Mouse (Mus musculus) forebrain, embryonic 15.5 days (tissue): ENCODE measurements at regions not wholly inside any gene's neighbourhood (a gene's known extent, or its start where the extent isn't known, plus 50 kb on each side); places are given as distances from the start of the nearest gene placed in this dataset.
A peak's percentile ranks its signal among the peaks of the same experiment; 100 is the strongest.

Source experiments
- ATAC-seq: fragments of 200-750 bp; cut with Nextera tagmentation; replicated peaks from 2 replicates; pipeline ENCODE4 v1.8.0; 2017; ENCODE audit warnings: mild to moderate bottlenecking, moderate TSS enrichment, moderate library complexity
- H3K27ac ChIP-seq: fragments of 300-500 bp; sonication (generic); replicated peaks from 2 replicates; pipeline ENCODE4 v1.5.1; 2015; ENCODE audit warnings: mild to moderate bottlenecking, inconsistent platforms
- H3K27me3 ChIP-seq: fragments of 300-500 bp; sonication (generic); 2 replicates; pipeline ENCODE4 v1.6.1; 2015; ENCODE audit warnings: inconsistent platforms
- H3K36me3 ChIP-seq: fragments of 300-500 bp; sonication (generic); 2 replicates; pipeline ENCODE4 v1.6.1; 2015; ENCODE audit warnings: mild to moderate bottlenecking, inconsistent platforms
- H3K4me1 ChIP-seq: fragments of 300-500 bp; sonication (generic); 2 replicates; pipeline ENCODE4 v1.6.1; 2015; ENCODE audit warnings: inconsistent platforms
- H3K4me2 ChIP-seq: fragments of 300-500 bp; sonication (generic); replicated peaks from 2 replicates; pipeline ENCODE4 v1.6.1; 2015; ENCODE audit warnings: mild to moderate bottlenecking, inconsistent platforms
- H3K4me3 ChIP-seq: fragments of 300-500 bp; sonication (generic); 2 replicates; pipeline ENCODE4 v1.5.1; 2015; ENCODE audit warnings: mild to moderate bottlenecking, inconsistent platforms
- H3K9ac ChIP-seq: fragments of 300-500 bp; sonication (generic); replicated peaks from 2 replicates; pipeline ENCODE4 v1.6.1; 2015; ENCODE audit warnings: mild to moderate bottlenecking, inconsistent platforms
- H3K9me3 ChIP-seq: fragments of 300-500 bp; sonication (generic); 2 replicates; pipeline ENCODE4 v1.6.1; 2016; ENCODE audit warnings: inconsistent platforms
- WGBS: fragments of 180-500 bp; shearing (Covaris S2); methylation state at CpG from one replicate; pipeline ENCODE4 v1.1.7; 2015; ENCODE audit warnings: mixed read lengths; 5-methylcytosine and 5-hydroxymethylcytosine counted together

GRCm38 (mm10) chr6:91592651-91593050 lies 76.9 kb downstream of the Lsm3 start:
- Histone ChIP-seq H3K36me3 (no peaks in the 10 kb centered on the region), H3K27ac (no peak overlapping the region), H3K4me1 (peaks cover 11% of the 10 kb centered on the region; the same call in 1 of the 2 replicates), H3K4me2 (no peak overlapping the region), H3K9ac (no peak overlapping the region), H3K9me3 (no peaks in the 10 kb centered on the region), H3K27me3 (no peaks in the 10 kb centered on the region), H3K4me3 (no peak overlapping the region)
- no peak for ATAC-seq
- WGBS, result 58% methylated on average over 2 of the region's 2 CpGs

GRCm38 (mm10) chr6:91598942-91599341 lies 83.2 kb downstream of the Lsm3 start:
- no peaks in the 10 kb centered on the region for H3K36me3 ChIP-seq
- no peak overlapping the region for H3K9ac ChIP-seq
- H3K4me3 ChIP-seq, result no peak overlapping the region
- H3K4me1 ChIP-seq, result no peaks in the 10 kb centered on the region
- H3K4me2 ChIP-seq, result no peak overlapping the region
- no peak for ATAC-seq
- 56% methylated on average over 10 of the region's 10 CpGs for WGBS
- no peaks in the 10 kb centered on the region for H3K27me3 ChIP-seq
- H3K9me3 ChIP-seq, result no peaks in the 10 kb centered on the region
- no peak overlapping the region for H3K27ac ChIP-seq

- no peak overlapping the region for H3K27ac ChIP-seq
- H3K9me3 ChIP-seq, result no peaks in the 10 kb centered on the region
- no peak overlapping the region for H3K4me3 ChIP-seq
- no peaks in the 10 kb centered on the region for H3K27me3 ChIP-seq
- no peaks in the 10 kb centered on the region for H3K36me3 ChIP-seq
- no peak for ATAC-seq
- WGBS, result 86% methylated on average over 3 of the region's 3 CpGs
- H3K4me2 ChIP-seq, result no peak overlapping the region
- no peaks in the 10 kb centered on the region for H3K4me1 ChIP-seq
- H3K9ac ChIP-seq, result no peak overlapping the region
Observed at GRCm38 (mm10) chr6:91600116-91600515, 83.7 kb upstream of the Slc6a6 start.

GRCm38 (mm10) chr6:91606634-91607215 lies 77.1 kb upstream of the Slc6a6 start:
- H3K4me2 ChIP-seq, result no peak overlapping the region
- H3K4me1 ChIP-seq, result no peaks in the 10 kb centered on the region
- no peaks in the 10 kb centered on the region for H3K27me3 ChIP-seq
- H3K27ac ChIP-seq, result no peak overlapping the region
- 85% methylated on average over 10 of the region's 10 CpGs for WGBS
- H3K9ac ChIP-seq, result no peak overlapping the region
- ATAC-seq, result no peak
- no peaks in the 10 kb centered on the region for H3K9me3 ChIP-seq
- no peaks in the 10 kb centered on the region for H3K36me3 ChIP-seq
- no peak overlapping the region for H3K4me3 ChIP-seq

GRCm38 (mm10) chr6:91607613-91608272 lies 76.1 kb upstream of the Slc6a6 start:
- Histone ChIP-seq H3K4me1 (no peaks in the 10 kb centered on the region), H3K27ac (no peak overlapping the region), H3K9me3 (no peaks in the 10 kb centered on the region), H3K4me2 (no peak overlapping the region), H3K9ac (no peak overlapping the region), H3K36me3 (no peaks in the 10 kb centered on the region), H3K27me3 (no peaks in the 10 kb centered on the region), H3K4me3 (no peak overlapping the region)
- WGBS, result 91% methylated on average over 12 of the region's 12 CpGs
- no peak for ATAC-seq

GRCm38 (mm10) chr6:91609671-91610070 lies 74.2 kb upstream of the Slc6a6 start:
- no peak for ATAC-seq
- no peaks in the 10 kb centered on the region for H3K4me1 ChIP-seq
- H3K4me3 ChIP-seq, result no peak overlapping the region
- H3K9ac ChIP-seq, result no peak overlapping the region
- H3K27me3 ChIP-seq, result no peaks in the 10 kb centered on the region
- H3K27ac ChIP-seq, result no peak overlapping the region
- H3K36me3 ChIP-seq, result no peaks in the 10 kb centered on the region
- no peaks in the 10 kb centered on the region for H3K9me3 ChIP-seq
- H3K4me2 ChIP-seq, result no peak overlapping the region
- 2% methylated on average over 2 of the region's 2 CpGs for WGBS

- WGBS, result 62% methylated on average over 2 of the region's 2 CpGs
Observed at GRCm38 (mm10) chr6:91615022-91615421, 68.8 kb upstream of the Slc6a6 start.

GRCm38 (mm10) chr6:91616541-91616940 lies 67.3 kb upstream of the Slc6a6 start:
- Histone ChIP-seq H3K4me1 (peaks cover 17% of the 10 kb centered on the region), H3K4me2 (peak overlapping the region; percentile 54), H3K9me3 (no peaks in the 10 kb centered on the region), H3K27ac (peak overlapping the region; percentile 87), H3K9ac (peak overlapping the region; percentile 61), H3K27me3 (no peaks in the 10 kb centered on the region), H3K36me3 (no peaks in the 10 kb centered on the region), H3K4me3 (peak overlapping the region; percentile 37)
- peak; percentile 78 for ATAC-seq
- 23% methylated on average over 7 of the region's 7 CpGs for WGBS

More at GRCm38 (mm10) chr6:91615022-91615421, 68.8 kb upstream of the Slc6a6 start:
- no peak for ATAC-seq
- no peak overlapping the region for H3K27ac ChIP-seq
- H3K36me3 ChIP-seq, result no peaks in the 10 kb centered on the region
- H3K4me2 ChIP-seq, result no peak overlapping the region
- no peaks in the 10 kb centered on the region for H3K27me3 ChIP-seq
- H3K9ac ChIP-seq, result no peak overlapping the region
- H3K9me3 ChIP-seq, result no peaks in the 10 kb centered on the region
- H3K4me1 ChIP-seq, result peaks cover 17% of the 10 kb centered on the region
- no peak overlapping the region for H3K4me3 ChIP-seq

- H3K36me3 ChIP-seq, result no peaks in the 10 kb centered on the region
- no peaks in the 10 kb centered on the region for H3K27me3 ChIP-seq
- peak overlapping the region; percentile 87 for H3K27ac ChIP-seq
- peaks cover 17% of the 10 kb centered on the region for H3K4me1 ChIP-seq
- H3K9me3 ChIP-seq, result no peaks in the 10 kb centered on the region
- ATAC-seq, result peak; percentile 98
- peak overlapping the region; percentile 61 for H3K9ac ChIP-seq
- peak overlapping the region; percentile 54 for H3K4me2 ChIP-seq
- 2% methylated on average over 13 of the region's 13 CpGs for WGBS
- H3K4me3 ChIP-seq, result peak overlapping the region; percentile 37
Observed at GRCm38 (mm10) chr6:91617031-91617596, 66.7 kb upstream of the Slc6a6 start.

- H3K4me2 ChIP-seq, result peak overlapping the region; percentile 54; the same call in 1 of the 2 replicates
- H3K4me3 ChIP-seq, result no peak overlapping the region
- 78% methylated on average over 10 of the region's 10 CpGs for WGBS
- H3K36me3 ChIP-seq, result no peaks in the 10 kb centered on the region
- H3K4me1 ChIP-seq, result peaks cover 17% of the 10 kb centered on the region
- ATAC-seq, result peak; percentile 13; the same call in 1 of the 2 replicates
- H3K9me3 ChIP-seq, result no peaks in the 10 kb centered on the region
- no peak overlapping the region; the same call in 1 of the 2 replicates for H3K9ac ChIP-seq
- no peaks in the 10 kb centered on the region for H3K27me3 ChIP-seq
- peak overlapping the region; percentile 87 for H3K27ac ChIP-seq
Observed at GRCm38 (mm10) chr6:91617685-91618084, 66.2 kb upstream of the Slc6a6 start.

- H3K27me3 ChIP-seq, result no peaks in the 10 kb centered on the region
- H3K4me3 ChIP-seq, result no peak overlapping the region
- H3K4me1 ChIP-seq, result peaks cover 17% of the 10 kb centered on the region
- WGBS, result 91% methylated on average over 6 of the region's 6 CpGs
- H3K27ac ChIP-seq, result no peak overlapping the region
- H3K36me3 ChIP-seq, result no peaks in the 10 kb centered on the region
- no peak for ATAC-seq
- H3K9me3 ChIP-seq, result no peaks in the 10 kb centered on the region
- H3K4me2 ChIP-seq, result no peak overlapping the region
- H3K9ac ChIP-seq, result no peak overlapping the region
Observed at GRCm38 (mm10) chr6:91619009-91619408, 64.8 kb upstream of the Slc6a6 start.
